Mouse (Mus musculus): ENCODE measurements around the gene Scgb1b19. TPM values are rescaled to one million over a fixed set of nuclear protein-coding genes. Genes with fewer than 3 reads are reported as not detected.
"Not testable (repeated sequence)": the region's sequence is repeated elsewhere in the genome, so short reads cannot be mapped to it uniquely, and the experiment has no call there.

Gene Scgb1b19
- total RNA-seq (2021), result not detected
- long read RNA-seq, experiment 1, result 0 reads
- long read RNA-seq, experiment 2, result 0 reads

DNA sequence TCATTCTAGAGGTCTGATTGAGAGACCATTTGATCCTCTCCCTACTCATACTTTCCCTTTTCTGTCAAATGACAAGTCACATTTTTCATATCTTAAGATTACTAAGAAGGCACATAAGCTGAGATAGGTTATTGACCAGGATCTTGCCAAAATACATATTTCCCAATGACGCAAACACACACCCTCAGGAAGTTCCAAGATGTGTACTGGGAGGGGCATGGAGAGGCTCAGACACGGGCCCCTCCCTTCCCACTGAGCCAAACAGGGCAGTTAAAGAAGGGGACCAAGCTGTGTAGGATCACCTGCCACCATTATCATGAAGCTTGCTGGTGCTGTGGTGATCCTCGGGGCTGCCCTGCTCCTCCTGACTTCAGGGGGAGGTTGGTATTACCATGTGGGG, at the start of gene Scgb1b19:
Gene Scgb1b19, plus strand, starts transcription at position 301 of the 400 bp plus-strand sequence.
- intact Hi-C loops (cut with DNase I); DNase-seq: not testable (repeated sequence)

DNA sequence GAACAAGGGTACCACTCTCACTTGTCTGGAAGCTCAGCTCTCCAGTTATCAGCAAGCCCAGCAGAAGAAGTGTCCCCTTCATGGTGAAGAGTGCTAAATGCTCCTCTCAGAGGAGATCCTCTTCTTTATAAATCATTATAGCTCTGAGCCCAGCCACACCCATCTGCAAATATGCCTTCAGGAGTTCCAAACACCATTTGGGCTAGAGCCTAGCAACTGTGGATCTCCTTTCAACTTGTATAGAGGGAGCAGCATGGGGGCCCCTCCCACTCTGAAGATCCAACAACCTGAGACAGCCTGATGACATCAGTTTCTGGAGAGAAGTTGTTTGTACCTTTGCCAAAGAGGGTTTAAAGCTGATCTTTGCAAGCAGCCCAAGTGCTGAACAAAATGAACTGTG, 6.9 kb upstream of the Scgb1b19 start, which contains the start of gene Scgb2b19:
Gene Scgb2b19, minus strand, starts transcription at position 101 of the 400 bp plus-strand sequence.
- DNase-seq; intact Hi-C loops (cut with DNase I): not testable (repeated sequence)

Other genes starting within 250 kb of the Scgb1b19 start
- not detected for gene Scgb2b17, start 230.7 kb upstream of the Scgb1b19 start, total RNA-seq (2021)
- not detected for gene Scgb1b17, start 223.8 kb upstream of the Scgb1b19 start, total RNA-seq (2021)
- gene Scgb2b18, start 113.4 kb upstream of the Scgb1b19 start, total RNA-seq (2021), result not detected
- not detected for gene Scgb1b18, start 101.7 kb upstream of the Scgb1b19 start, total RNA-seq (2021)
- gene Scgb2b19, start 7.0 kb upstream of the Scgb1b19 start, total RNA-seq (2021), result not detected
- not detected for gene Scgb2b20, start 79.0 kb downstream of the Scgb1b19 start, total RNA-seq (2021)
- not detected for gene Scgb1b20, start 85.9 kb downstream of the Scgb1b19 start, total RNA-seq (2021)
- not detected for gene Scgb2b21, start 233.2 kb downstream of the Scgb1b19 start, total RNA-seq (2021)